Mouse (Mus musculus) midbrain, embryonic 15.5 days (tissue): ENCODE results near the gene Ptprd. TPM values are rescaled to one million over a fixed set of nuclear protein-coding genes. Genes with fewer than 3 reads are reported as not detected.

Source experiments
- ATAC-seq: fragments of 200-750 bp; cut with Nextera tagmentation; replicated peaks from 2 replicates; pipeline ENCODE4 v1.8.0; 2017; ENCODE audit warnings: moderate TSS enrichment
- H3K27ac ChIP-seq: fragments of 300-500 bp; sonication (generic); 2 replicates; pipeline ENCODE4 v1.5.1; 2015; ENCODE audit warnings: mild to moderate bottlenecking, inconsistent platforms
- H3K27me3 ChIP-seq: fragments of 300-500 bp; sonication (generic); replicated peaks from 2 replicates; pipeline ENCODE4 v1.6.1; 2015; ENCODE audit warnings: inconsistent platforms
- H3K36me3 ChIP-seq: fragments of 300-500 bp; sonication (generic); replicated peaks from 2 replicates; pipeline ENCODE4 v1.6.1; 2015; ENCODE audit warnings: inconsistent platforms
- H3K4me1 ChIP-seq: fragments of 300-500 bp; sonication (generic); 2 replicates; pipeline ENCODE4 v1.6.1; 2015; ENCODE audit warnings: inconsistent platforms
- H3K4me2 ChIP-seq: fragments of 300-500 bp; sonication (generic); 2 replicates; pipeline ENCODE4 v1.6.1; 2015; ENCODE audit warnings: inconsistent platforms, mild to moderate bottlenecking, moderate library complexity
- H3K4me3 ChIP-seq: fragments of 300-500 bp; sonication (generic); 2 replicates; pipeline ENCODE4 v1.5.1; 2015; ENCODE audit warnings: mild to moderate bottlenecking, inconsistent platforms
- H3K9ac ChIP-seq: fragments of 300-500 bp; sonication (generic); 2 replicates; pipeline ENCODE4 v1.6.1; 2015; ENCODE audit warnings: mild to moderate bottlenecking, inconsistent platforms
- H3K9me3 ChIP-seq: fragments of 300-500 bp; sonication (generic); 2 replicates; pipeline ENCODE4 v1.6.1; 2016; ENCODE audit warnings: inconsistent platforms
- WGBS: fragments of 180-500 bp; shearing (Covaris S2); methylation state at CpG from one replicate; pipeline ENCODE4 v1.1.7; 2015; ENCODE audit warnings: mixed read lengths; 5-methylcytosine and 5-hydroxymethylcytosine counted together
- polyA plus RNA-seq: library from polyadenylated mRNA; unstranded; fragments of >200 nt; fragmentation: Nextera tagmentation; extraction: Ambion mirVana; gene quantifications from 2 replicates; pipeline ENCODE4 v1.2.1, GENCODE M21; 2015

Gene Ptprd
- polyA plus RNA-seq, 1 experiment from 2014 or later, result 91.7 TPM

GRCm38 (mm10) chr4:76154190-76154589, 2057.6 kb downstream of the Ptprd start:
- Histone ChIP-seq H3K4me3 (no peak overlapping the region), H3K27ac (no peak overlapping the region), H3K9me3 (no peaks in the 10 kb centered on the region), H3K9ac (no peak overlapping the region), H3K27me3 (no peaks in the 10 kb centered on the region), H3K4me1 (no peaks in the 10 kb centered on the region), H3K36me3 (no peaks in the 10 kb centered on the region), H3K4me2 (no peak overlapping the region)
- WGBS, result 31% methylated on average over 2 of the region's 2 CpGs
- ATAC-seq, result no peak; the same call in 1 of the 2 replicates

DNA sequence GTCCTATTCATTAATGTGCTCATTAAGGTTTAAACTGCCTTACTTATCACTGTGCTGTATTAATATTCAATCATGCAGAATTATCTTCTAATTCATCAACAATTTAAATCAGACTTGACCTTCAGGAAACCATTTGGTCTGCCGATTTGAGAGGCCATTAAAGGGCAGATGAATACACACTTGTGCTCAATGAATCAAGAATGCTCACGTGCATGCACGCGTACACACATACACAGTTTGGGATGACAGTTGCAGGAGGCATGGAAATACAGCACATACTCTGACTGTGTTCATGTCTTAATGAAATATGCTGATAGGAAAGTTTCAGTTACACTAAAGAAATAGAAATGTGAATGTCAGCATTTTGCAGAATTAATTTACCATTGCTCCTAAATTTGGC, 2066.8 kb downstream of the Ptprd start:
- H3K27ac ChIP-seq, result no peak overlapping the region
- 54% methylated on average over 4 of the region's 4 CpGs for whole genome bisulfite sequencing

DNA sequence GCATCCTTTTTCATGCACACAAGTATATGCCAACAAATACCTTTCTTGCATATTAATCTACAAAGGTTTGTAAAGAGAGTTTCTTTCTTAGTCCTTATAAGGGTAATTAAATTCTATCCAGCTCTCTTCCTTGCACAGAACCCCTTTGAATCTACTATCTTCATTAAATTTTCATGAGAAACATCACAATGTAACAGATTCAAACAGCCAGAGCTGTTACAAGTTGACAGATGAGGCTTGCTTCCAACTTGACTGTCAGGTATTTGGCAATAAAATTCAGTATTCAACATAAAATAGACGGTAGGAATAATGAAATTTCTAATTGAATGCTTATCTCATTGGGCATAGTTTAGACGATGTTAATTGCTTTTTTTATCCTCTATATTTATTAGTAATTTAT, 2067.4 kb downstream of the Ptprd start:
- no peak overlapping the region for H3K9ac ChIP-seq
- 36% methylated on average over 2 of the region's 2 CpGs for WGBS
- H3K4me1 ChIP-seq, result peaks cover 9% of the 10 kb centered on the region
- H3K27ac ChIP-seq, result no peak overlapping the region
- no peaks in the 10 kb centered on the region for H3K27me3 ChIP-seq
- H3K36me3 ChIP-seq, result no peaks in the 10 kb centered on the region
- peak; percentile 65; the same call in 1 of the 2 replicates for ATAC-seq
- no peaks in the 10 kb centered on the region for H3K9me3 ChIP-seq
- no peak overlapping the region for H3K4me3 ChIP-seq
- H3K4me2 ChIP-seq, result no peak overlapping the region

More for the DNA sequence above, 2066.8 kb downstream of the Ptprd start:
- no peaks in the 10 kb centered on the region for H3K36me3 ChIP-seq
- H3K4me1 ChIP-seq, result peaks cover 9% of the 10 kb centered on the region
- H3K27me3 ChIP-seq, result no peaks in the 10 kb centered on the region
- H3K4me3 ChIP-seq, result no peak overlapping the region
- H3K9me3 ChIP-seq, result no peaks in the 10 kb centered on the region
- H3K9ac ChIP-seq, result no peak overlapping the region
- H3K4me2 ChIP-seq, result no peak overlapping the region
- no peak for ATAC-seq

- H3K36me3 ChIP-seq, result no peaks in the 10 kb centered on the region
- H3K4me1 ChIP-seq, result no peaks in the 10 kb centered on the region
- no peak overlapping the region for H3K4me2 ChIP-seq
- no peak overlapping the region for H3K9ac ChIP-seq
- H3K27ac ChIP-seq, result no peak overlapping the region
- no peaks in the 10 kb centered on the region for H3K27me3 ChIP-seq
- ATAC-seq, result no peak
- H3K4me3 ChIP-seq, result no peak overlapping the region
- WGBS, result 41% methylated on average over 3 of the region's 3 CpGs
- H3K9me3 ChIP-seq, result no peaks in the 10 kb centered on the region
These were observed 2073.9 kb downstream of the Ptprd start for GRCm38 (mm10) chr4:76137901-76138300.

GRCm38 (mm10) chr4:76136625-76137024, 2075.1 kb downstream of the Ptprd start:
- H3K9me3 ChIP-seq, result no peaks in the 10 kb centered on the region
- no peaks in the 10 kb centered on the region for H3K27me3 ChIP-seq
- H3K4me3 ChIP-seq, result no peak overlapping the region
- H3K4me2 ChIP-seq, result no peak overlapping the region
- no peak for ATAC-seq
- 84% methylated on average over 14 of the region's 14 CpGs for WGBS
- no peak overlapping the region for H3K27ac ChIP-seq
- H3K36me3 ChIP-seq, result no peaks in the 10 kb centered on the region
- no peaks in the 10 kb centered on the region for H3K4me1 ChIP-seq
- no peak overlapping the region for H3K9ac ChIP-seq

DNA sequence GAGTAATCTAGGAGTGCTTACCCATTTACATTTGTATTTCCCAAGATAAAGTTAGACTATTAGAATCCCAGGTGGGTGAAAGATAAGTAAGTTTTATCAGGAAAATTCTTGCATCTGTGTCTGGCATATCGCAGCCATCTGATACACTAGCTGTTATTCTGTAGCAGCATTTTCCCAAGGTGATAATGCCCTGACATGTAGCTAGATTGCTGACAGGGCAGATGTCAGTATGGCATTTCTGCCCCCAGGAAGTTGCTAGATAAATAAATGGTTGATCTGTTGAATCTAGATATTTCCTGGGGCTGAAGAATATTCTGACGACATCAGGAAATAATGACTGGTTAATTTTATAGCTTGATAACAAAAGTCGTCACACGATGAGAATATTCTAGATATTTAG, 2119.9 kb downstream of the Ptprd start:
- WGBS, result 90% methylated on average over 4 of the region's 4 CpGs
- Histone ChIP-seq H3K36me3 (no peaks in the 10 kb centered on the region; the same call in 1 of the 2 replicates), H3K4me1 (no peaks in the 10 kb centered on the region), H3K9me3 (no peaks in the 10 kb centered on the region), H3K4me3 (no peak overlapping the region), H3K9ac (no peak overlapping the region), H3K27ac (no peak overlapping the region), H3K4me2 (no peak overlapping the region), H3K27me3 (no peaks in the 10 kb centered on the region)
- ATAC-seq, result no peak

- Histone ChIP-seq H3K4me1 (no peaks in the 10 kb centered on the region), H3K27ac (no peak overlapping the region), H3K9ac (no peak overlapping the region), H3K27me3 (no peaks in the 10 kb centered on the region), H3K4me2 (no peak overlapping the region), H3K36me3 (no peaks in the 10 kb centered on the region; the same call in 1 of the 2 replicates), H3K9me3 (no peaks in the 10 kb centered on the region), H3K4me3 (no peak overlapping the region)
- no peak for ATAC-seq
These were observed 2121.9 kb downstream of the Ptprd start for GRCm38 (mm10) chr4:76089866-76090265.

DNA sequence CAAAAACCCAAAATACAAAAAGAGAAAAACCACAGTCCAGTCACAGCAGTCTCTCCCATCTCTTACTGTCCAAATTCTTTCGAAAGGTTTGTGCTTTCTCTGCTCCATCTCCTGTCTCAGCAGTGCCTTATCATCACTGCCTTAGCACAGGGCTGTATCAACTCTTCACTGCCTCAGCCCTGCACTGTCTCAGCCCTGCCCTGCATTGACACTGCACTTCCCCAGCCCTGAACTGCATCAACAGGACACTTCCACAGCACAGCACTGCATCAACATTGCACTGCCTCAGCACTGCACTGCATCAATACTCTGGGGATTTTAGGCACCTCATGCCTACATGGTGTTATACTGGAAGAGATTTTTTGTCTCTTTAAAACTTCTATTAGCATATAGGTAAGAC, 2135.7 kb downstream of the Ptprd start:
- Histone ChIP-seq H3K4me3 (no peak overlapping the region), H3K9me3 (no peaks in the 10 kb centered on the region), H3K4me2 (no peak overlapping the region), H3K36me3 (no peaks in the 10 kb centered on the region), H3K9ac (no peak overlapping the region), H3K4me1 (no peaks in the 10 kb centered on the region), H3K27ac (no peak overlapping the region), H3K27me3 (no peaks in the 10 kb centered on the region)
- WGBS, result 100% methylated on average over 1 of the region's 1 CpGs
- 0 out of 2 replicates have a peak, but pooled peaks have one; percentile 58 for ATAC-seq

DNA sequence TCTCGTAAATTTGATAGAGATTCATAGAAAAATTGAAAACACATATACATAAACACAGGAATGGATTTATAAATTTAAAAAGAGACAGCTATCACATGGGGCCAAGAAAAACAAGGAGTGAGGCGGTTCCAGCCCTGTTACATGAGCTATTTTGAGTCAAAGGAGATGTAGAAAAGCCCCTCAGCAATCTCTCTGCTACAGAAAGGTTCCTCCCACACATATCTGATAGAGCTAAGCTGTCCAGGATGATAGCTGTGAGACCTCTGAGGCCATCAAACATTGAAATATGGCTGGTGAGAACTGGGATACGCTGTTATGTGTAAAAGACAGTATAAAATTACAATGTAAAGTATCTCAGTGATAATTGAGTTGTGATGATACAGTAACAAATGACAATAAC, 2138.5 kb downstream of the Ptprd start:
- H3K36me3 ChIP-seq, result no peaks in the 10 kb centered on the region
- no peak for ATAC-seq
- WGBS, result 91% methylated on average over 3 of the region's 3 CpGs
- no peaks in the 10 kb centered on the region for H3K4me1 ChIP-seq
- no peak overlapping the region for H3K9ac ChIP-seq
- H3K4me2 ChIP-seq, result no peak overlapping the region
- H3K9me3 ChIP-seq, result no peaks in the 10 kb centered on the region
- no peaks in the 10 kb centered on the region for H3K27me3 ChIP-seq
- H3K4me3 ChIP-seq, result no peak overlapping the region
- no peak overlapping the region for H3K27ac ChIP-seq

- 56% methylated on average over 6 of the region's 6 CpGs for WGBS
- Histone ChIP-seq H3K27ac (no peak overlapping the region), H3K9ac (no peak overlapping the region), H3K4me2 (no peak overlapping the region), H3K9me3 (no peaks in the 10 kb centered on the region), H3K4me1 (no peaks in the 10 kb centered on the region), H3K36me3 (no peaks in the 10 kb centered on the region), H3K4me3 (no peak overlapping the region), H3K27me3 (no peaks in the 10 kb centered on the region)
- ATAC-seq, result no peak
These were observed 2140.0 kb downstream of the Ptprd start for GRCm38 (mm10) chr4:76071720-76072119.

DNA sequence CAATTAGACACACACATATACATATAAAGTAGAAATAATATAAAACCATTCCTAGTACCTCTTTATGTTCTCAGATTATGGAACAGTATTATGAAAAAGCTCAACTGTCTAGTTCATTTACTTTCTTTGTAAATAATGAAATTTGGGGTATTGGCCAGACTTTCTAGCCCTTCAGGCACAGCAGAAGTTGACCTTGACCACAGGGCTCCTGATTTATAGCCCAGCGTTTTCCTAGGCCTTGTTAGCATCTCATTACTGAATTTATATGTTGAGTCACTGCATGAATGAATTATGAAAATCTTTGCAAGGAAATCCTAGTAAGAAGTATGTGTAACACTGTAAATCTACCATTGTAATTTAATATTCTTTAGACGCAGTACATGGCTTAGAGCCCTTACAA, 2154.9 kb downstream of the Ptprd start:
- Histone ChIP-seq H3K27ac (no peak overlapping the region), H3K9me3 (no peaks in the 10 kb centered on the region), H3K27me3 (no peaks in the 10 kb centered on the region), H3K4me3 (no peak overlapping the region), H3K4me2 (no peak overlapping the region), H3K9ac (no peak overlapping the region), H3K36me3 (no peaks in the 10 kb centered on the region), H3K4me1 (no peaks in the 10 kb centered on the region)
- no peak for ATAC-seq
- WGBS, result 78% methylated on average over 2 of the region's 2 CpGs

- no peak for ATAC-seq
These were observed 2166.1 kb downstream of the Ptprd start for GRCm38 (mm10) chr4:76045650-76046049.

GRCm38 (mm10) chr4:76044802-76045201, 2167.0 kb downstream of the Ptprd start:
- WGBS, result 61% methylated on average over 1 of the region's 1 CpGs
- Histone ChIP-seq H3K4me2 (no peak overlapping the region), H3K4me1 (no peaks in the 10 kb centered on the region), H3K9me3 (no peaks in the 10 kb centered on the region), H3K9ac (no peak overlapping the region), H3K27me3 (no peaks in the 10 kb centered on the region), H3K4me3 (no peak overlapping the region), H3K27ac (no peak overlapping the region), H3K36me3 (no peaks in the 10 kb centered on the region)
- ATAC-seq, result no peak

More at GRCm38 (mm10) chr4:76045650-76046049, 2166.1 kb downstream of the Ptprd start:
- Histone ChIP-seq H3K27ac (no peak overlapping the region), H3K9me3 (no peaks in the 10 kb centered on the region), H3K4me2 (no peak overlapping the region), H3K9ac (no peak overlapping the region), H3K36me3 (no peaks in the 10 kb centered on the region), H3K4me3 (no peak overlapping the region), H3K4me1 (no peaks in the 10 kb centered on the region), H3K27me3 (no peaks in the 10 kb centered on the region)
- 78% methylated on average over 2 of the region's 2 CpGs for WGBS
